Mouse (Mus musculus) cortical plate, adult 2 months (tissue): Measurements from ENCODE around the gene Kif17.

Source experiments
- CTCF ChIP-seq: fragments of 200-500 bp; IDR thresholded peaks from 2 replicates; pipeline ENCODE4 v1.5.1; 2011; ENCODE audit warnings: mild to moderate bottlenecking, control low read depth, low read length; ENCODE audit not compliant: insufficient read depth; ENCODE audit errors: extremely low read depth
- POLR2A ChIP-seq: fragments of 200-500 bp; IDR thresholded peaks from 2 replicates; pipeline ENCODE4 v1.6.1; 2011; ENCODE audit warnings: mild to moderate bottlenecking, low read length, control low read depth; ENCODE audit not compliant: insufficient read depth; ENCODE audit errors: extremely low read depth

GRCm38 (mm10) chr4:138322692-138323091, 72.5 kb downstream of the Kif17 start:
- TF ChIP-seq POLR2A (no peak), CTCF (no peak)
